Mouse (Mus musculus) embryonic facial prominence, embryonic 11.5 days (tissue): Measurements from ENCODE around the gene Elmo3. TPM values are rescaled to one million over a fixed set of nuclear protein-coding genes. Genes with fewer than 3 reads are reported as not detected.
A peak's percentile ranks its signal among the peaks of the same experiment; 100 is the strongest.

Experiments used
- ATAC-seq: fragments of 200-750 bp; cut with Nextera tagmentation; replicated peaks from 2 replicates; pipeline ENCODE4 v1.8.0; 2017; ENCODE audit warnings: low read depth; ENCODE audit not compliant: insufficient number of reproducible peaks, low FRiP score, low TSS enrichment
- DNase-seq: peaks from one replicate; pipeline ENCODE4 v3.0.0-alpha.2; 2015; ENCODE audit warnings: low spot score
- H3K27ac ChIP-seq: fragments of 300-500 bp; sonication (generic); replicated peaks from 2 replicates; pipeline ENCODE4 v1.5.1; 2014; ENCODE audit warnings: mild to moderate bottlenecking, low read depth, low read length, control low read depth
- H3K27me3 ChIP-seq: fragments of 300-500 bp; sonication (generic); 2 replicates; pipeline ENCODE4 v1.6.1; 2014; ENCODE audit warnings: mild to moderate bottlenecking, low read length, moderate library complexity, mixed read lengths; ENCODE audit not compliant: control insufficient read depth, insufficient read depth
- H3K36me3 ChIP-seq: fragments of 300-500 bp; sonication (generic); replicated peaks from 2 replicates; pipeline ENCODE4 v1.6.1; 2014; ENCODE audit warnings: low read depth, mild to moderate bottlenecking, low read length, moderate library complexity, mixed read lengths; ENCODE audit not compliant: control insufficient read depth, insufficient read depth
- H3K4me1 ChIP-seq: fragments of 300-500 bp; sonication (generic); 2 replicates; pipeline ENCODE4 v1.6.1; 2014; ENCODE audit warnings: low read length, mixed read lengths; ENCODE audit not compliant: control insufficient read depth, insufficient read depth
- H3K4me2 ChIP-seq: fragments of 300-500 bp; sonication (generic); 2 replicates; pipeline ENCODE4 v1.6.1; 2014; ENCODE audit warnings: low read depth, mild to moderate bottlenecking, control low read depth, low read length, moderate library complexity
- H3K4me3 ChIP-seq: fragments of 300-500 bp; sonication (generic); 2 replicates; pipeline ENCODE4 v1.5.1; 2014; ENCODE audit warnings: low read depth, low read length, control low read depth
- H3K9ac ChIP-seq: fragments of 300-500 bp; sonication (generic); replicated peaks from 2 replicates; pipeline ENCODE4 v1.6.1; 2014; ENCODE audit warnings: mild to moderate bottlenecking, control low read depth, low read length
- H3K9me3 ChIP-seq: fragments of 300-500 bp; sonication (generic); replicated peaks from 2 replicates; pipeline ENCODE4 v1.6.1; 2016; ENCODE audit warnings: mild to moderate bottlenecking, low read length, inconsistent platforms, mixed read lengths; ENCODE audit not compliant: control insufficient read depth
- WGBS: fragments of 180-500 bp; shearing (Covaris S2); extraction: QIAGEN DNeasy Blood & Tissue Kit; methylation state at CpG from one replicate; pipeline ENCODE4 v1.1.7; 2014; 5-methylcytosine and 5-hydroxymethylcytosine counted together
- polyA plus RNA-seq: library from polyadenylated mRNA; unstranded; fragments of >200 nt; fragmentation: Nextera tagmentation; extraction: Ambion mirVana; gene quantifications from 2 replicates; pipeline ENCODE4 v1.2.1, GENCODE M21; 2014

Elmo3 gene
- polyA plus RNA-seq, 1 experiment from 2014 or later, result 3.3 TPM

DNA sequence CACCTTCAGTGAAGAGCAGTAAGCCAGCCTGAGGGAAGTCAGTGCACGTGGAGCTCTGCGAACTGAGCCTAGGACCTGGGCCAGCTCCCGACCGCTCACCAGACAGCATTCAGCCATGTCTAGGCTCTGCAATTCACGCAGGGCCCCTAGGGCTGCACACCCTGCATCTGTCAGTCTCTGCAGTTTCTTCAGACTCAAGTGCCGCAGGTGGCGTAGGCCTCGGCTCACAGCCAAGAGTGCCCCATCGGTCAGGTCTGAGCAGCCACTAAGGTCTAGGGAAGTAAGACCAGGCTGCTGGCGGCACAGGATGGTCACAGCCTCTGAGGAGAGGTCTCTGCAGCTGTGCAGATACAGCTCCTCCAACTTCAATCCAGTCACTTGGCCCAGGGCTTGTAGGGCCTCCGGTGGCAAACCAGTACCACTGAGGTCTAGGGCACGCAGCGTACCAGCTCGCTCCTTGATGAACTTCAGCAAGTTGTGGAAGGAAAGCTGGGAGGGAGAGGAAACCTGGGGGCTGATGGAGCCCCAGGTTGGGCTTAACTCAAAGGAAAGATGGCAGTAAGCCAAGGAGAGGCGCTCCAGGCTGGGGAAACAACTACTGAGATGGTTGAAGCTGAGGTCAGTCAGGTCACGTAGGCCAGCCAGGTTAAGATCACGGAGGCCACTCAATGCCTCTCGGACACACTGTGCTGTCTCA lies 9.8 kb downstream of the Elmo3 start:
- H3K27ac ChIP-seq, result no peak overlapping the region
- H3K36me3 ChIP-seq, result no peaks in the 10 kb centered on the region; the same call in 1 of the 2 replicates
- 85% methylated on average over 18 of the region's 18 CpGs for WGBS
- no peaks in the 10 kb centered on the region for H3K9me3 ChIP-seq
- no peaks in the 10 kb centered on the region for H3K4me1 ChIP-seq
- no peak overlapping the region for H3K4me3 ChIP-seq
- no peak; the same call in 1 of the 2 replicates for ATAC-seq
- DNase-seq, result no peak
- H3K9ac ChIP-seq, result no peak overlapping the region
- no peak overlapping the region for H3K4me2 ChIP-seq
- H3K27me3 ChIP-seq, result no peaks in the 10 kb centered on the region

DNA sequence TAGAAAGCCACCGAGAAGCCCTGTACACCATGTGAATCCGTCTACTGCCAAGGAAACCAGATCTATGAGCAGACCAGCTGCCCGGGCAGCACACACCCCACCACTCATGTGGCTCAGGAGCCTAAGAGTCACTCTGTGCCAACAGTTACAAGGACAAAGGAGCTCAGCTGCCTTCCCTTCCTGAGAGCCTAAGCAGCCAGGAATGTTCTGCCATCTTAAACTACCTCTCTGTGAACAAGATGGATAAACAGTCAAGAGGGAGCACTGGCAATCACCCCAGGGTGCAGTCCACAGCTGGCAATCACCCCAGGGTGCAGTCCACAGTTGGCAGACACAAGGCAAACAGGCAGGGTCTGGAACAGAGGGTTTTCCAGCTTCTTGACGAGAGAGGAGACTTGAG lies 12.5 kb downstream of the Elmo3 start:
- Histone ChIP-seq H3K9me3 (no peaks in the 10 kb centered on the region), H3K4me1 (no peaks in the 10 kb centered on the region), H3K9ac (no peak overlapping the region), H3K27ac (no peak overlapping the region), H3K4me3 (no peak overlapping the region), H3K4me2 (no peak overlapping the region), H3K27me3 (no peaks in the 10 kb centered on the region), H3K36me3 (no peaks in the 10 kb centered on the region; the same call in 1 of the 2 replicates)
- DNase-seq, result no peak
- no peak for ATAC-seq
- WGBS, result 83% methylated on average over 4 of the region's 4 CpGs

DNA sequence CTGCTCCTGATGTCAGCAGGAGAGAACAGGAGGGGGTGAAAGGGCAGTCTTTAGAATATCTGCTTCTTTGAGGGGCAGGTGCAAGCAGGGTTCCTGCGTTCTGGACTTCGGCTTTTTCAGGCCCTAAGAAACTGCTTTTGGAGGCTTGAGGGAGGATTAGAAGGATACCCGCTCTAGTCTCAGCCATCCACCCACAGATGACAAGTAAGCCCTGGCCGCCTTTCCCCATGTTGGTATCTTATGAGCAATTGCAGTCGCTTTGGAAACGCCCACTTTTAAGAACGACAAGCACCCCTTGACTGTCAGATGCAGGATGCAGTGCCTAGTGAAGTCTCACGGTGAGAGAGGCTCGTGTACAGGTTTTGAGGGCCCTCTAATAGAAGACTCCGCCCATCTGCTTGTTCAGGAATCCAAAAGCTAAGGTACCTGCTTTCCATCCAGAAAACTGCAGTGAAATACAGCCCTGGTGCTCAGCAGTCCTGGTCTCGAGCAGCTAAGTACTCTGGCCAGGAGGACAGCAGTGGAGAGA lies 13.3 kb downstream of the Elmo3 start:
- H3K36me3 ChIP-seq, result no peaks in the 10 kb centered on the region; the same call in 1 of the 2 replicates
- H3K4me1 ChIP-seq, result no peaks in the 10 kb centered on the region
- H3K27ac ChIP-seq, result no peak overlapping the region
- no peak for DNase-seq
- H3K4me3 ChIP-seq, result no peak overlapping the region
- H3K9ac ChIP-seq, result no peak overlapping the region
- no peaks in the 10 kb centered on the region for H3K27me3 ChIP-seq
- ATAC-seq, result no peak
- WGBS, result 85% methylated on average over 11 of the region's 11 CpGs
- H3K9me3 ChIP-seq, result no peaks in the 10 kb centered on the region
- no peak overlapping the region for H3K4me2 ChIP-seq

DNA sequence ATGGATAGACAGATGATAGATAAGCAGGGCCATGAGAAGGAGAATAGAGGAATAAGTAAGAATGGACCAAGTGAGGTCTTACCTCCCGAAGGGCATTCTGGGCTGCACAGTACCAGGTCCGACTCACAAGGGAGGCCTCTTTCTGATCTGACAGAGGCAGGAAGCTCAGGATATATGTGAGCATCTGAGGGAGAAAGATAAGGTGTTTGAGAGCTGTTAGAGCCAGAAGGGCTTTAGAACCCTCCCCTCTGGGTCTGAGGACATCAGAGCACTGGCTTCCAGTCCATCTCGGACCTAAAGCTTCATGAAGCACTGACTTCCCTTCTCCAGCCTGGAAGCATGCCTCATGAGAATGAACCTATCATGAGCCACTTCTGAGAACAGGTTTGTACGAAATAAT lies 17.8 kb downstream of the Elmo3 start:
- 94% methylated on average over 4 of the region's 4 CpGs for WGBS
- no peaks in the 10 kb centered on the region for H3K9me3 ChIP-seq
- H3K27ac ChIP-seq, result no peak overlapping the region
- DNase-seq (no peak), ATAC-seq (no peak)
- H3K4me2 ChIP-seq, result no peak overlapping the region
- peaks cover 2% of the 10 kb centered on the region; the same call in 1 of the 2 replicates for H3K4me1 ChIP-seq
- no peak overlapping the region for H3K9ac ChIP-seq
- H3K4me3 ChIP-seq, result no peak overlapping the region
- H3K36me3 ChIP-seq, result no peaks in the 10 kb centered on the region
- no peaks in the 10 kb centered on the region for H3K27me3 ChIP-seq

DNA sequence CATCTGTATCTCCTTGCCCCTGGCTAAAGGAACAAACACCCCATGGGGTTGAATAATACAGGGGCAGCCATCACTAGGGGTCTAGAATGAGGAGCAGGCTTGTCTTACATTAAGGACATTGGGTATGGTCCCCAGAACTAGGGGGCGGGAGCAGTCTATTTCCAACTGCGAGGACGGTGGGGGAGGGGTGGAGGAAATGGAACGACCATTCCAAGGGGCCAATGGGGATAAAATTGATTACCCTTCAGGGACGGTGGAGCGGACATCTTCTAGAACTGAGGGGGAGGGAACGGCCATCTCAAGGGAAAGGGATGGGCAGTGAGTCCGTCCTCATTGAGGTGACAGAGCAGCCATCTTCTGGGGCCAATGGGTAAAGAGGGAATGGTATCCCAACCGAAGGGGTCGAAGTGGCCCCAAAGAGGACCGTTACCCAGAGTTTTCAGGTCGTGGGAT lies 20.3 kb downstream of the Elmo3 start:
- under 1% methylated on average over 12 of the region's 12 CpGs for WGBS
- Histone ChIP-seq H3K4me2 (peak overlapping the region; percentile 78), H3K4me3 (peak overlapping the region; percentile 70), H3K27ac (peak overlapping the region; percentile 22; the same call in 1 of the 2 replicates), H3K9me3 (no peaks in the 10 kb centered on the region), H3K9ac (peak overlapping the region; percentile 78), H3K27me3 (no peaks in the 10 kb centered on the region), H3K4me1 (peaks cover 2% of the 10 kb centered on the region; the same call in 1 of the 2 replicates), H3K36me3 (peaks cover 12% of the 10 kb centered on the region)
- DNase-seq, result no peak
- ATAC-seq, result peak; percentile 73

DNA sequence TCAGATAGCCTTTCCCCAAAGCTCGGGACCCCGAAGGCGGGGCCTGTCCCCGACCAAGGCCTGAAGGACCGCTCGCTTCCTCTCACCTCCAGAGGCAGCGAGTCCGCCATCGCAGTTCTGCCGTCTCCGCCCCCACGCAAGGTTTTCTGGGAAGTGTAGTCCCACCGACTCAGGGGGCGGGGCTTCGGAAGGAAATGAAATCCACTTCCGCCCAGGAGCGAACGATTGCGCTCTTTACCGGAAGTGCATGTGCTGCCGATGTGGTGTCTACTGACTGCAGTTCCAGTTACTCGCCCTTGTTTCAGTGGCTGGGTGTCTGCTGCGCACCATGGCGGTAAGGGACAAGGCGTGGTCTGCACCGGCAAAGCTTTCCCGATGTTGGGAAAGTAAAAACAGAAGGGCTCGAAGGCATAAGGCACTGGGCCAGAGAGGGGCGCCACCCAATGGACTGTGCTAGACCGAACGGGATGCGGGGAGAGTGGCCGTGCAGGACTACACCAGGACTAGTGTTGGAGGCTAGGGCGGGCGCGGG lies 20.8 kb downstream of the Elmo3 start, which contains the start of the genes Lrrc29 and Tmem208:
TSS of gene Lrrc29 (minus strand) at position 138 of the 532 bp plus-strand sequence.
TSS of gene Tmem208 (plus strand) at position 214 of the 532 bp plus-strand sequence.
- whole genome bisulfite sequencing, result 0% methylated on average over 36 of the region's 36 CpGs
- Histone ChIP-seq H3K9me3 (no peaks in the 10 kb centered on the region), H3K4me1 (peaks cover 2% of the 10 kb centered on the region; the same call in 1 of the 2 replicates), H3K27ac (peak within 1 kb of the TSS; percentile 52), H3K4me3 (peak within 1 kb of the TSS; percentile 70), H3K27me3 (no peaks in the 10 kb centered on the region), H3K36me3 (peaks cover 15% of the 10 kb centered on the region), H3K9ac (peak within 1 kb of the TSS; percentile 78), H3K4me2 (peak within 1 kb of the TSS; percentile 84)
- peak; percentile 97 for DNase-seq
- peak; percentile 90 for ATAC-seq

DNA sequence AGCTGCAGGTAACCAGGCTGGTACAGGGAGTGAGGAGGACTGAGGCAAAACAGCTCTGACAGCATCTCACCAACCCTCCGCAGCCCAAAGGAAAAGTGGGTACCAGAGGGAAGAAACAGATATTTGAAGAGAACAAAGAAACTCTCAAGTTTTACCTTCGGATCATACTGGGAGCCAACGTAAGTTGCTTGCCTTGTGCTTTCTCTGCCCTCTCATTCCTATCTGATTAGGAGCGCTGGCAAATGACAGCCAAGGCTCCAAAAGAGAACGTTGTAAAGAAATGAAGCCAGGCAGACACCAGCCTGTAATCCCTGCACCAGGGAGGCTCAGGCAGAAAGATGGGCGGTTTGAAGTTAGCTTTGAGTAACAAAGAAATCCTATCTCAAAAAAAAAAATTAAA lies 21.6 kb downstream of the Elmo3 start:
- WGBS, result 43% methylated on average over 6 of the region's 6 CpGs
- H3K27ac ChIP-seq, result no peak overlapping the region

DNA sequence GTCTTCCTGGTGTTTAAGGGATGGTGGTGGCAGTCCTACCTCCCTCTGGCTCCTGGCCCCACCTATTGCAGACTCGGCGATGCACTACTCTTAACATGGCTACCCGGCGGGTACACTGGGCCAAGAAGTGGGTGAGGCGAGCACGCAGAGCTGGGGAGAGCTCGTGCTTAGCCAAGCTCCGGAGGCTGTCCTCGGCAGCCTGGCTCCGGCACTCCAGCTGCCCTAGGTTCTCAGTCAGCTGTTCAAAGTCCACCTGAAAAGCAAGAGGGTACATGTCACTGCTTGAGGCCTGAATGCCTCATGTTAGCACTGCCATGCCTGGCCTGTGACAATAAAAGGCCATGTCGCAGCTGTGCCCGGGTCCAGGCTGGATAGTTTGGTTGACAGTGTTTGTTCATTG lies 24.9 kb downstream of the Elmo3 start:
- Histone ChIP-seq H3K4me1 (peaks cover 1% of the 10 kb centered on the region; the same call in 1 of the 2 replicates), H3K4me3 (no peak overlapping the region), H3K36me3 (peaks cover 18% of the 10 kb centered on the region), H3K27me3 (no peaks in the 10 kb centered on the region), H3K4me2 (no peak overlapping the region), H3K9me3 (no peaks in the 10 kb centered on the region), H3K27ac (no peak overlapping the region), H3K9ac (no peak overlapping the region)
- no peak for ATAC-seq
- 90% methylated on average over 12 of the region's 12 CpGs for WGBS
- no peak for DNase-seq

More for the DNA sequence above, 21.6 kb downstream of the Elmo3 start:
- H3K36me3 ChIP-seq, result peaks cover 18% of the 10 kb centered on the region
- DNase-seq (no peak), ATAC-seq (no peak)
- H3K27me3 ChIP-seq, result no peaks in the 10 kb centered on the region
- H3K4me1 ChIP-seq, result peaks cover 2% of the 10 kb centered on the region; the same call in 1 of the 2 replicates
- no peaks in the 10 kb centered on the region for H3K9me3 ChIP-seq
- H3K4me2 ChIP-seq, result peak overlapping the region; percentile 84
- peak overlapping the region; percentile 70 for H3K4me3 ChIP-seq
- peak overlapping the region; percentile 78 for H3K9ac ChIP-seq
